Mouse (Mus musculus): Measurements from ENCODE around the gene Supt3.

DNA sequence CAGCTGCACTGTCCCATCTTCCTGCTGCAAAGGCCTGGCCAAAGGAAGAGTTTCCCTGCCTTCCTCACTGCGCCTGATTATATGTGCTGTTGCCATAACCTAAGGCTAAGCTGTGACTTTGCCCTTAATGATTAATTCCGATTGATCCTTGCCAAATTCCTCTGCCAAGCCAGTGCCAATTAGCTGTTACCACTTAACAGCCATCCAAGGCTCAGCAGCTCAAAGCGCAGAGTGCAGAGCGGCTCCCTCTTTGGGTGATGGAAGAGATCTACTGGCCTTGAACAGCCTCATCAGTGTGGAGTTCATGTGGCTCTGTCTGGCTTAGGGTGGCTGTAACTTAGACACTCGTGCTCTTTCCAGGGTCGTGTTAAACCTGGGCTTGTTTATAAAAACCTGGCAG is 366.1 kb downstream of the Supt3 start:
- TF ChIP-seq FLI1 (IDR thresholded peaks at IDR 0.05; ENCODE audit: low read length) (no peak), GATA1 (IDR thresholded peaks at IDR 0.05; ENCODE audit: borderline replicate concordance, low read length) (no peak)
